Mouse (Mus musculus): ENCODE data around the gene E2f6. TPM values are rescaled to one million over a fixed set of nuclear protein-coding genes. Genes with fewer than 3 reads are reported as not detected.

Gene E2f6
- total and polyA plus RNA-seq, 3 experiments, result 9.3 to 36.1 (median 20.0) TPM

- dilution Hi-C loops (cut with MboI; ENCODE audit: extremely low pct_ligation_motif_present, extremely low pct_unique_long_range_greater_than_20kb, low sequenced_read_pairs), result no loop called here
- H3K9me3 ChIP-seq (replicated peaks; ENCODE audit: low read length), result peaks cover 3% of the 10 kb centered on the region
- H3K27me3 ChIP-seq (replicated peaks), result no peaks in the 10 kb centered on the region
- no peak overlapping the region for H3K4me2 ChIP-seq (ENCODE audit: insufficient read depth, low read depth, poor library complexity, severe bottlenecking)
- no peak overlapping the region for H3K9ac ChIP-seq (ENCODE audit: insufficient read depth, low read depth)
- H3K27ac ChIP-seq (ENCODE audit: insufficient read depth, low read depth), result no peak overlapping the region
- peaks cover 20 to 34% of the 10 kb centered on the region in 2 experiments for H3K4me1 ChIP-seq (ENCODE audit: control insufficient read depth in 1 of 2, insufficient read depth in 2 of 2)
- H3K36me3 ChIP-seq (replicated peaks in 1 of 2; ENCODE audit: control insufficient read depth in 1 of 2, insufficient read depth in 1 of 2, low read length in 1 of 2), result no peaks in the 10 kb centered on the region
- H3K79me2 ChIP-seq (replicated peaks; ENCODE audit: control insufficient read depth, extremely low read depth, insufficient read depth, poor library complexity, severe bottlenecking), result no peaks in the 10 kb centered on the region
- no peak for DNase-seq (ENCODE audit: extremely low read depth)
- no peak for TF ChIP-seq ZNF384 (IDR thresholded peaks at IDR 0.05; ENCODE audit: low read depth, low read length)
- TF ChIP-seq MEF2A (IDR thresholded peaks at IDR 0.05; ENCODE audit: borderline replicate concordance, low read depth, low read length), result no peak
- TF ChIP-seq NELFE (IDR thresholded peaks at IDR 0.05; ENCODE audit: low read depth, low read length), result no peak
- TF ChIP-seq MXI1 (IDR thresholded peaks at IDR 0.05; ENCODE audit: low read depth, low read length), result no peak
- TF ChIP-seq SMC3 (IDR thresholded peaks at IDR 0.05; ENCODE audit: low read depth, low read length), result no peak
- TF ChIP-seq GABPA (IDR thresholded peaks at IDR 0.05; ENCODE audit: insufficient replicate concordance, low read depth, low read length), result no peak
- no peak for TF ChIP-seq ZMIZ1 (IDR thresholded peaks at IDR 0.05; ENCODE audit: low read depth, low read length)
- TF ChIP-seq USF2 (conservative IDR thresholded peaks at IDR 0.05; ENCODE audit: low read depth, low read length), result no peak
- TF ChIP-seq MAFK (IDR thresholded peaks at IDR 0.05; ENCODE audit: insufficient replicate concordance, low read length), result no peak
- TF ChIP-seq JUND (conservative IDR thresholded peaks at IDR 0.05; ENCODE audit: low read depth, low read length), result no peak
- TF ChIP-seq POLR2A (IDR thresholded peaks at IDR 0.05; ENCODE audit: low read depth, low read length), result no peak
- TF ChIP-seq CTCF (conservative IDR thresholded peaks at IDR 0.05 in 1 of 2, IDR thresholded peaks at IDR 0.05 in 1 of 2; ENCODE audit: low read depth in 2 of 2, low read length in 2 of 2), result no peak
- TF ChIP-seq SIN3A (IDR thresholded peaks at IDR 0.05; ENCODE audit: low read length), result no peak
- TF ChIP-seq E2F4 (IDR thresholded peaks at IDR 0.05; ENCODE audit: insufficient replicate concordance, low read depth, low read length), result no peak
- TF ChIP-seq MAZ (IDR thresholded peaks at IDR 0.05; ENCODE audit: low read depth, low read length), result no peak
- no peak for TF ChIP-seq UBTF (IDR thresholded peaks at IDR 0.05; ENCODE audit: low read depth, low read length)
- TF ChIP-seq USF1 (IDR thresholded peaks at IDR 0.05; ENCODE audit: low read depth, low read length), result no peak
- TF ChIP-seq MYC (IDR thresholded peaks at IDR 0.05; ENCODE audit: low read depth, low read length), result no peak
- peak overlapping the region in 1 of 3 experiments; percentile 6 for H3K4me3 ChIP-seq (replicated peaks in 1 of 3; ENCODE audit: low read depth in 2 of 3, low read length in 2 of 3, poor library complexity in 1 of 3)
- in situ Hi-C loops (cut with MboI; ENCODE audit: low pct_ligation_motif_present, low pct_unique_long_range_greater_than_20kb, low sequenced_read_pairs), result no loop called here
Observed at GRCm38 (mm10) chr12:16849821-16850220, 39.1 kb downstream of the E2f6 start.

- no peaks in the 10 kb centered on the region for H3K27me3 ChIP-seq (replicated peaks)
- no peaks in the 10 kb centered on the region for H3K36me3 ChIP-seq (replicated peaks in 1 of 2; ENCODE audit: control insufficient read depth in 1 of 2, insufficient read depth in 1 of 2, low read length in 1 of 2)
- peaks cover 3% of the 10 kb centered on the region for H3K9me3 ChIP-seq (replicated peaks; ENCODE audit: low read length)
- no peak overlapping the region; the same call in 1 of the 2 replicates for H3K27ac ChIP-seq (ENCODE audit: insufficient read depth, low read depth)
- TF ChIP-seq MXI1 (IDR thresholded peaks at IDR 0.05; ENCODE audit: low read depth, low read length), result 0 out of 2 replicates have a peak, but pooled peaks have one; percentile 25
- 0 out of 2 replicates have a peak, but pooled peaks have one; percentile 26 for TF ChIP-seq MEF2A (IDR thresholded peaks at IDR 0.05; ENCODE audit: borderline replicate concordance, low read depth, low read length)
- peak; percentile 18; the same call in 1 of the 2 replicates for TF ChIP-seq TCF12 (IDR thresholded peaks at IDR 0.05; ENCODE audit: low read depth, low read length)
- 0 out of 2 replicates have a peak, but pooled peaks have one; percentile 10 for TF ChIP-seq BHLHE40 (IDR thresholded peaks at IDR 0.05; ENCODE audit: low read depth, low read length)
- TF ChIP-seq MYC (IDR thresholded peaks at IDR 0.05; ENCODE audit: low read depth, low read length), result no peak
- TF ChIP-seq USF2 (conservative IDR thresholded peaks at IDR 0.05; ENCODE audit: low read depth, low read length), result no peak
- TF ChIP-seq JUND (conservative IDR thresholded peaks at IDR 0.05; ENCODE audit: low read depth, low read length), result no peak
- TF ChIP-seq NRF1 (IDR thresholded peaks at IDR 0.05; ENCODE audit: low read depth, low read length), result 0 out of 2 replicates have a peak, but pooled peaks have one; percentile 15
- no peak for TF ChIP-seq CTCF (conservative IDR thresholded peaks at IDR 0.05 in 1 of 2, IDR thresholded peaks at IDR 0.05 in 1 of 2; ENCODE audit: low read depth in 2 of 2, low read length in 2 of 2)
- TF ChIP-seq USF1 (IDR thresholded peaks at IDR 0.05; ENCODE audit: low read depth, low read length), result peak; percentile 42
- 0 out of 2 replicates have a peak, but pooled peaks have one; percentile 6 for TF ChIP-seq IRF4 (IDR thresholded peaks at IDR 0.05; ENCODE audit: low read depth, low read length)
- H3K4me3 ChIP-seq (replicated peaks in 1 of 3; ENCODE audit: low read depth in 2 of 3, low read length in 2 of 3, poor library complexity in 1 of 3), result no peak overlapping the region
- no peak overlapping the region for H3K4me2 ChIP-seq (ENCODE audit: insufficient read depth, low read depth, poor library complexity, severe bottlenecking)
- H3K9ac ChIP-seq (ENCODE audit: insufficient read depth, low read depth), result no peak overlapping the region
- H3K79me2 ChIP-seq (replicated peaks; ENCODE audit: control insufficient read depth, extremely low read depth, insufficient read depth, poor library complexity, severe bottlenecking), result no peaks in the 10 kb centered on the region
- H3K4me1 ChIP-seq (ENCODE audit: control insufficient read depth in 1 of 2, insufficient read depth in 2 of 2), result peaks cover 21 to 42% of the 10 kb centered on the region in 2 experiments
- dilution Hi-C loops (cut with MboI; ENCODE audit: extremely low pct_ligation_motif_present, extremely low pct_unique_long_range_greater_than_20kb, low sequenced_read_pairs) (no loop called here), in situ Hi-C loops (cut with MboI; ENCODE audit: low pct_ligation_motif_present, low pct_unique_long_range_greater_than_20kb, low sequenced_read_pairs) (no loop called here)
- DNase-seq (ENCODE audit: extremely low read depth), result no peak
Observed at GRCm38 (mm10) chr12:16850431-16851375, 39.9 kb downstream of the E2f6 start.
